29 mouse cellular contexts compared by ENCODE assay signal in the genomic region with DNA sequence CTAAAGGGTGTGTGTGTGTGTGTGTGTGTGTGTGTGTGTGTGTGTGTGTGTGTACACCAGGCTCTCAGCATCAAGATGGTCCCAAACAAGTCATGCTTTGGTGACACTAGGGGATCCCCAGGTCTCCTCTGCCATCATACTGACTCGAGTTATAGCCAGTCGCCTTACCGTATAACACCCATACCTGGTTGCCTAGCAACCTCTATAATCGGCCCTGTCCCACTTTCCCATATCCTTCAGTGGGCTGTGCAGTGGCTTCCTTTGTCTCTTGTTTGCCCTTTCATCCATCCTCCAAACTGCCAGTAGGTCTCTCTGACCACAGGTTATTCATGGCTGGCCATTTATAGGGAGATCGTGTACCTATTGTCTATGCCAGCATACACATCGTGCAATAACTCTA. TPM values are rescaled to one million over a fixed set of nuclear protein-coding genes. Genes with fewer than 3 reads are reported as not detected.
DNase-seq lines count a peak whose midpoint lies in the region; ATAC-seq and TF ChIP-seq lines count a peak whose summit lies in the region.
"Had no signal": no experiment of that assay in that cellular context is flagged by ENCODE, and none has a peak within 500 bp of the region (broad histone marks: within the 10 kb centered on the region; RNA-seq: fewer than 3 reads in every experiment).

No protein-coding gene starts in this region.

- 92% methylated on average over 6 of the region's 6 CpGs for WGBS in heart, adult 2 months
- 93% methylated on average over 6 of the region's 6 CpGs for WGBS in midbrain, embryonic 11.5 days
- WGBS in midbrain, postnatal 0 days = 65% methylated on average over 6 of the region's 6 CpGs
- WGBS in midbrain, embryonic 15.5 days = 57% methylated on average over 6 of the region's 6 CpGs
- 91% methylated on average over 6 of the region's 6 CpGs for WGBS in midbrain, embryonic 10.5 days
- WGBS in neural tube, embryonic 14.5 days = 55% methylated on average over 6 of the region's 6 CpGs
- 53% methylated on average over 6 of the region's 6 CpGs for WGBS in neural tube, embryonic 15.5 days

- DNase-seq in heart, adult 11 months = peak; percentile 73
- no peak for DNase-seq in heart, adult 2 months
- DNase-seq in midbrain, embryonic 11.5 days (ENCODE audit: low spot score, missing footprints) = peak; percentile 81
- DNase-seq in midbrain, postnatal 0 days (ENCODE audit: low spot score) = no peak
- no peak for DNase-seq in midbrain, embryonic 10.5 days (ENCODE audit: low spot score)
- DNase-seq: adrenal gland, adult 8-10 months; adrenal gland, postnatal 14 days; adrenal gland, postnatal 36 days; B cell, adult 2 months; cerebellum, adult 11-12 months; cerebellum, adult 2 months; cerebellum, adult 9-10 months; cerebellum, postnatal 10 days; cerebellum, postnatal 25 days had no signal

- intact Hi-C loops in heart, adult 2 months (cut with DNase I) = no loop called here

- TF ChIP-seq EP300 in heart, adult 2 months (IDR thresholded peaks at IDR 0.05; ENCODE audit: insufficient read depth, low read depth, low read length) = no peak

- TF ChIP-seq POLR2A in heart, adult 2 months (IDR thresholded peaks at IDR 0.05; ENCODE audit: insufficient read depth, low read depth, low read length) = no peak

- H3K9me3 ChIP-seq in midbrain, embryonic 11.5 days (ENCODE audit: control insufficient read depth, low read length) = no peaks in the 10 kb centered on the region
- H3K9me3 ChIP-seq in midbrain, postnatal 0 days (ENCODE audit: low read length) = no peaks in the 10 kb centered on the region
- H3K9me3 ChIP-seq in midbrain, embryonic 15.5 days = no peaks in the 10 kb centered on the region
- H3K9me3 ChIP-seq in midbrain, embryonic 10.5 days (replicated peaks) = no peaks in the 10 kb centered on the region
- no peaks in the 10 kb centered on the region for H3K9me3 ChIP-seq in neural tube, embryonic 14.5 days (ENCODE audit: control insufficient read depth, low read length)
- H3K9me3 ChIP-seq in neural tube, embryonic 15.5 days (replicated peaks) = no peaks in the 10 kb centered on the region
- H3K9me3 ChIP-seq: embryonic facial prominence, embryonic 10.5 days; embryonic facial prominence, embryonic 12.5 days; forebrain, embryonic 13.5 days; G1E had no signal

- no peaks in the 10 kb centered on the region for H3K4me1 ChIP-seq in heart, adult 2 months (ENCODE audit: control insufficient read depth, insufficient read depth, low read length)
- no peaks in the 10 kb centered on the region for H3K4me1 ChIP-seq in midbrain, embryonic 11.5 days (ENCODE audit: control insufficient read depth, insufficient read depth, low read length)
- 0 out of 2 replicates have a peak, but pooled peaks cover 5% of the 10 kb centered on the region for H3K4me1 ChIP-seq in midbrain, postnatal 0 days (ENCODE audit: insufficient read depth, low read length)
- H3K4me1 ChIP-seq in midbrain, embryonic 15.5 days = peaks cover 31% of the 10 kb centered on the region
- peaks cover 11% of the 10 kb centered on the region for H3K4me1 ChIP-seq in midbrain, embryonic 10.5 days
- H3K4me1 ChIP-seq in neural tube, embryonic 14.5 days (ENCODE audit: control insufficient read depth, insufficient read depth, low read length) = no peaks in the 10 kb centered on the region
- peaks cover 11% of the 10 kb centered on the region; the same call in 1 of the 2 replicates for H3K4me1 ChIP-seq in neural tube, embryonic 15.5 days
- H3K4me1 ChIP-seq: embryonic facial prominence, embryonic 10.5 days; embryonic facial prominence, embryonic 12.5 days had no signal

- H3K27me3 ChIP-seq in heart, adult 2 months (ENCODE audit: control insufficient read depth, insufficient read depth, low read length) = no peaks in the 10 kb centered on the region
- H3K27me3 ChIP-seq in midbrain, embryonic 11.5 days (ENCODE audit: control insufficient read depth, insufficient read depth, low read length) = no peaks in the 10 kb centered on the region
- no peaks in the 10 kb centered on the region for H3K27me3 ChIP-seq in midbrain, postnatal 0 days (ENCODE audit: insufficient read depth, low read length)
- H3K27me3 ChIP-seq in midbrain, embryonic 15.5 days (replicated peaks) = no peaks in the 10 kb centered on the region
- no peaks in the 10 kb centered on the region for H3K27me3 ChIP-seq in midbrain, embryonic 10.5 days (ENCODE audit: low read depth, poor library complexity, severe bottlenecking)
- H3K27me3 ChIP-seq in neural tube, embryonic 14.5 days (ENCODE audit: control insufficient read depth, insufficient read depth, low read length) = no peaks in the 10 kb centered on the region
- no peaks in the 10 kb centered on the region for H3K27me3 ChIP-seq in neural tube, embryonic 15.5 days (replicated peaks)
- H3K27me3 ChIP-seq: CH12.LX; embryonic facial prominence, embryonic 12.5 days; forebrain, embryonic 13.5 days; Patski had no signal

- H3K79me2 ChIP-seq in heart, adult 2 months (replicated peaks; ENCODE audit: control insufficient read depth, insufficient read depth, low read length) = no peaks in the 10 kb centered on the region

- no peaks in the 10 kb centered on the region for H3K36me3 ChIP-seq in heart, adult 2 months (ENCODE audit: control insufficient read depth, insufficient read depth, low read length)
- H3K36me3 ChIP-seq in midbrain, embryonic 11.5 days (ENCODE audit: control insufficient read depth, insufficient read depth, low read length) = peaks cover 4% of the 10 kb centered on the region
- H3K36me3 ChIP-seq in midbrain, postnatal 0 days (ENCODE audit: insufficient read depth, low read length) = peaks cover 7% of the 10 kb centered on the region
- H3K36me3 ChIP-seq in midbrain, embryonic 15.5 days (replicated peaks) = peaks cover 5% of the 10 kb centered on the region
- peaks cover 94% of the 10 kb centered on the region for H3K36me3 ChIP-seq in midbrain, embryonic 10.5 days
- 0 out of 2 replicates have a peak, but pooled peaks cover 5% of the 10 kb centered on the region for H3K36me3 ChIP-seq in neural tube, embryonic 14.5 days (ENCODE audit: control insufficient read depth, insufficient read depth, low read length)
- peaks cover 8% of the 10 kb centered on the region; the same call in 1 of the 2 replicates for H3K36me3 ChIP-seq in neural tube, embryonic 15.5 days

- no peak overlapping the region for H3K9ac ChIP-seq in heart, adult 2 months (ENCODE audit: low read depth, low read length)
- H3K9ac ChIP-seq in midbrain, embryonic 11.5 days (ENCODE audit: low read length) = no peak overlapping the region
- H3K9ac ChIP-seq in midbrain, postnatal 0 days (replicated peaks; ENCODE audit: low read length, poor library complexity, severe bottlenecking) = no peak overlapping the region
- H3K9ac ChIP-seq in midbrain, embryonic 15.5 days = no peak overlapping the region
- no peak overlapping the region for H3K9ac ChIP-seq in neural tube, embryonic 14.5 days (replicated peaks; ENCODE audit: low read depth, low read length)
- H3K9ac ChIP-seq in neural tube, embryonic 15.5 days (replicated peaks) = no peak overlapping the region
- H3K9ac ChIP-seq: embryonic facial prominence, embryonic 12.5 days; forebrain, embryonic 13.5 days had no signal

- H3K4me2 ChIP-seq in midbrain, embryonic 11.5 days = no peak overlapping the region
- H3K4me2 ChIP-seq in midbrain, postnatal 0 days (ENCODE audit: low read depth, low read length, poor library complexity, severe bottlenecking) = no peak overlapping the region
- H3K4me2 ChIP-seq in midbrain, embryonic 15.5 days = no peak overlapping the region
- H3K4me2 ChIP-seq in neural tube, embryonic 14.5 days (ENCODE audit: low read depth, low read length) = no peak overlapping the region
- H3K4me2 ChIP-seq in neural tube, embryonic 15.5 days = no peak overlapping the region
- H3K4me2 ChIP-seq: embryonic facial prominence, embryonic 12.5 days; forebrain, embryonic 13.5 days had no signal

- no peak overlapping the region for H3K4me3 ChIP-seq in heart, adult 2 months
- H3K4me3 ChIP-seq in midbrain, embryonic 11.5 days (ENCODE audit: low read depth, low read length) = no peak overlapping the region
- H3K4me3 ChIP-seq in midbrain, postnatal 0 days (ENCODE audit: low read depth, low read length) = no peak overlapping the region
- no peak overlapping the region for H3K4me3 ChIP-seq in midbrain, embryonic 15.5 days
- no peak overlapping the region for H3K4me3 ChIP-seq in midbrain, embryonic 10.5 days
- no peak overlapping the region for H3K4me3 ChIP-seq in neural tube, embryonic 14.5 days (ENCODE audit: low read depth, low read length)
- H3K4me3 ChIP-seq in neural tube, embryonic 15.5 days (replicated peaks) = no peak overlapping the region
- H3K4me3 ChIP-seq: embryonic facial prominence, embryonic 10.5 days; embryonic facial prominence, embryonic 12.5 days; forebrain, embryonic 13.5 days had no signal

- no peak for TF ChIP-seq CTCF in heart, adult 2 months (IDR thresholded peaks at IDR 0.05)
- no peak for TF ChIP-seq CTCF in midbrain, postnatal 0 days (IDR thresholded peaks at IDR 0.05)

- H3K27ac ChIP-seq in heart, adult 2 months = no peak overlapping the region
- H3K27ac ChIP-seq in midbrain, embryonic 11.5 days (ENCODE audit: low read depth, low read length) = no peak overlapping the region
- no peak overlapping the region for H3K27ac ChIP-seq in midbrain, postnatal 0 days (ENCODE audit: low read depth, low read length)
- peak overlapping the region; percentile 54; the same call in 1 of the 2 replicates for H3K27ac ChIP-seq in midbrain, embryonic 15.5 days
- no peak overlapping the region; the same call in 1 of the 2 replicates for H3K27ac ChIP-seq in midbrain, embryonic 10.5 days (replicated peaks)
- H3K27ac ChIP-seq in neural tube, embryonic 14.5 days (ENCODE audit: low read depth, low read length) = no peak overlapping the region
- no peak overlapping the region for H3K27ac ChIP-seq in neural tube, embryonic 15.5 days (replicated peaks)
- H3K27ac ChIP-seq: embryonic facial prominence, embryonic 10.5 days; embryonic facial prominence, embryonic 12.5 days; forebrain, embryonic 13.5 days had no signal

- ATAC-seq in midbrain, embryonic 11.5 days (ENCODE audit: low FRiP score) = no peak
- no peak for ATAC-seq in midbrain, postnatal 0 days (ENCODE audit: low FRiP score)
- ATAC-seq in midbrain, embryonic 15.5 days (replicated peaks) = 0 out of 2 replicates have a peak, but pooled peaks have one; percentile 55
- 0 out of 2 replicates have a peak, but pooled peaks have one; percentile 38 for ATAC-seq in neural tube, embryonic 14.5 days (ENCODE audit: low read depth)
- no peak for ATAC-seq in neural tube, embryonic 15.5 days (ENCODE audit: low FRiP score)
- ATAC-seq: activated CD4-positive, CD25-positive, alpha-beta regulatory T cell, adult 4 months; CD4-positive, CD25-positive, alpha-beta regulatory T cell, adult 4 months; forebrain, embryonic 13.5 days; Patski had no signal

RNA-seq across cellular contexts. Expression of gene Gm10577, which starts 19.4 kb away (rescaled TPM):
- not detected for total RNA-seq in heart, adult 2 months (2021)
- polyA plus RNA-seq in heart, adult 2 months (2012; rRNA removed) = not detected in 2 replicates
- not detected in 2 replicates for polyA plus RNA-seq in midbrain, embryonic 11.5 days (2014; fragmentation: Nextera tagmentation; extraction: Ambion mirVana)
- total RNA-seq in midbrain, postnatal 0 days (2014; rRNA removed) = not detected in 2 replicates
- polyA plus RNA-seq in midbrain, postnatal 0 days (2015; fragmentation: Nextera tagmentation; extraction: Ambion mirVana) = not detected in 2 replicates
- polyA plus RNA-seq in midbrain, embryonic 15.5 days (2015; fragmentation: Nextera tagmentation; extraction: Ambion mirVana) = not detected in 2 replicates
- polyA plus RNA-seq in midbrain, embryonic 10.5 days (2016; fragmentation: Nextera tagmentation; extraction: Ambion mirVana) = not detected in 2 replicates
- polyA plus RNA-seq in neural tube, embryonic 14.5 days (2014; fragmentation: Nextera tagmentation; extraction: Ambion mirVana) = not detected in 2 replicates
- not detected in 2 replicates for polyA plus RNA-seq in neural tube, embryonic 15.5 days (2015; fragmentation: Nextera tagmentation; extraction: Ambion mirVana)
- total RNA-seq: adrenal gland, adult 18-20 months; adrenal gland, adult 8-10 months; adrenal gland, postnatal 14 days; adrenal gland, postnatal 36 days; CH12.LX; G1E had no signal
- polyA plus RNA-seq: activated CD4-positive, CD25-positive, alpha-beta regulatory T cell, adult 4 months; CD4-positive, CD25-positive, alpha-beta regulatory T cell, adult 4 months; cerebellum, adult 2 months; cortical plate, adult 2 months; embryonic facial prominence, embryonic 10.5 days; embryonic facial prominence, embryonic 12.5 days; embryonic facial prominence, embryonic 14.5 days; forebrain, embryonic 11.5 days; forebrain, embryonic 13.5 days; G1E; Patski had no signal

Comparison
In these comparisons a context has a peak if more than half of its experiments do, and no peak if none do; other contexts are left out.
1. DNase-seq: peak in heart, adult 11 months (single experiment) and midbrain, embryonic 11.5 days (single experiment); none in heart, adult 2 months (0 of 2), midbrain, postnatal 0 days (single experiment) and midbrain, embryonic 10.5 days (single experiment).
2. ATAC-seq: peak in midbrain, embryonic 15.5 days (single experiment) and neural tube, embryonic 14.5 days (single experiment); none in midbrain, embryonic 11.5 days (single experiment), midbrain, postnatal 0 days (single experiment) and neural tube, embryonic 15.5 days (single experiment).